Mouse (Mus musculus): ENCODE measurements around the gene Snrnp70.

DNA sequence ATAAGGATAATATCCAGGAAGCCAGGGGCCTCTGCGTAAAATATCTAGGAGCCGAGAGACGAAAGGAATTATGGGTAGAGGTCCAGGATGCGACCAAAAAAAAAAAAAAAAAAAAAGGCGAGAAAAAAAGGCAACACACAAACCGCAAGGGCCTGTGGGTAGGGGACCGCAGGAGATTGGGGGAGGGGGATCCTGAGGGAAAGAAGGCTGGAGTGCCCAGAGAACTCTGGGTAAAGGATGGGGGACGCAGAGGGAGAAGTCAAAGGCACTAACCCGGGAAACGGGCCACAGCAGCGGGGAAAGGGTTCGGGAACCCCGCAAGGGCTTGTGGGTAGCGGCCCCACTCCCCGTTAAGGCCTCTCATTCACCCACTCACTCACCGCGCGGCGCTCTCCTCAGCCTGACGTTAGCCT lies 407 bp downstream of the Snrnp70 start:
- TF ChIP-seq EP300 (IDR thresholded peaks at IDR 0.05; ENCODE audit: low read depth) (0 out of 2 replicates have a peak, but pooled peaks have one; percentile 10), CTCF (IDR thresholded peaks at IDR 0.05; ENCODE audit: low read depth) (no peak)

Data from liver, postnatal 0 days (tissue).